Mouse (Mus musculus) ES-Bruce4 (cell line): Measurements from ENCODE around the gene Ubiad1.

Source experiments
- CTCF ChIP-seq: IDR thresholded peaks from one replicate; pipeline ENCODE4 v1.8.1; 2011; ENCODE audit warnings: low read depth, low read length
- EP300 ChIP-seq: IDR thresholded peaks from 2 replicates; pipeline ENCODE4 v1.6.1; 2011; ENCODE audit warnings: low read depth, low read length; ENCODE audit not compliant: insufficient read depth
- POLR2A ChIP-seq: IDR thresholded peaks from one replicate; pipeline ENCODE4 v1.8.1; 2011; ENCODE audit warnings: low read length; ENCODE audit not compliant: insufficient read depth

GRCm38 (mm10) chr4:148391714-148392310 is 52.8 kb downstream of the Ubiad1 start:
- TF ChIP-seq EP300 (no peak), CTCF (no peak), POLR2A (no peak)
